Mouse (Mus musculus): ENCODE measurements around the gene 4930507D05Rik. TPM values are rescaled to one million over a fixed set of nuclear protein-coding genes. Genes with fewer than 3 reads are reported as not detected.
"Not testable (repeated sequence)": the region's sequence is repeated elsewhere in the genome, so short reads cannot be mapped to it uniquely, and the experiment has no call there.

The 4930507D05Rik gene
- polyA plus RNA-seq, 1 experiment from 2014 or later, result 0.20 TPM

DNA sequence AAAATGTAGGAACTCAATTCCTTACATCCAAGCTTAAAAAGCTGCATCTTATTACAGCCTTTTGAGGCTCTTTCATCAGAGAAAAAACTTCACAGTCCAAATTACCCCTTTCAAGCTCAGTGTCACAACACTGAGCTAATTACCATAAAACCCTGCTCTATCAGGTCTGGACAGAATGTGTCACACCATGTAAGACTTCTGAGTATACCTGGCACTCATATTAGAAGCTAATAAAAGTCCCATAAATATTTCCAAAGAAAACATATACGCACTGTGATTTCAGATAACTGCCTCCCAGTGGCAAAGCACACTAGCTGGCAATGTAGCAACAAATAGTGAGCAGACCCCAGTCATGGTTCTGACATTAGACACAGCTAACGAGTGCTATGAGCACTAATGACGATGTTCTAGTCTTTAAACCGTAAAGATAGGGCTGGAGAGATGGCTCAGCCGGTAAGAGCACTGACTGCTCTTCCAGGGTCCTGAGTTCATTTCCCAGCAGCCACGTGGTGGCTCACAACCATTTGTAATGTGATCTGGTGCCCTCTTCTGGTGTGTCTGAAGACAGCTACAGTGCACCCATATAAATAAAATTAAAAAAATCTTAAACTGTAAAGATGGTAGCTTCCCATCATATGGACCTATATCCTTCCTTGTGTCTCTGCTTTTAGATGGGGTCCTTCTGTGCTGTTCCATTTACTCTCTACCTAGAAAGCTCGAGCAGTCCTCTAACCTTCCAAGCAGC is 32.0 kb downstream of the 4930507D05Rik start:
- Histone ChIP-seq H3K4me2 (no peak overlapping the region), H3K9ac (no peak overlapping the region), H3K27ac (replicated peaks) (no peak overlapping the region), H3K4me3 (replicated peaks) (no peak overlapping the region), H3K36me3 (replicated peaks) (peaks cover 13% of the 10 kb centered on the region; the same call in 1 of the 2 replicates), H3K4me1 (replicated peaks) (peaks cover 37% of the 10 kb centered on the region), H3K9me3 (replicated peaks) (no peaks in the 10 kb centered on the region), H3K27me3 (no peaks in the 10 kb centered on the region)
- ATAC-seq (ENCODE audit: insufficient read depth), result no peak
- WGBS (ENCODE audit: insufficient replicate concordance), result 61% methylated on average over 7 of the region's 7 CpGs

DNA sequence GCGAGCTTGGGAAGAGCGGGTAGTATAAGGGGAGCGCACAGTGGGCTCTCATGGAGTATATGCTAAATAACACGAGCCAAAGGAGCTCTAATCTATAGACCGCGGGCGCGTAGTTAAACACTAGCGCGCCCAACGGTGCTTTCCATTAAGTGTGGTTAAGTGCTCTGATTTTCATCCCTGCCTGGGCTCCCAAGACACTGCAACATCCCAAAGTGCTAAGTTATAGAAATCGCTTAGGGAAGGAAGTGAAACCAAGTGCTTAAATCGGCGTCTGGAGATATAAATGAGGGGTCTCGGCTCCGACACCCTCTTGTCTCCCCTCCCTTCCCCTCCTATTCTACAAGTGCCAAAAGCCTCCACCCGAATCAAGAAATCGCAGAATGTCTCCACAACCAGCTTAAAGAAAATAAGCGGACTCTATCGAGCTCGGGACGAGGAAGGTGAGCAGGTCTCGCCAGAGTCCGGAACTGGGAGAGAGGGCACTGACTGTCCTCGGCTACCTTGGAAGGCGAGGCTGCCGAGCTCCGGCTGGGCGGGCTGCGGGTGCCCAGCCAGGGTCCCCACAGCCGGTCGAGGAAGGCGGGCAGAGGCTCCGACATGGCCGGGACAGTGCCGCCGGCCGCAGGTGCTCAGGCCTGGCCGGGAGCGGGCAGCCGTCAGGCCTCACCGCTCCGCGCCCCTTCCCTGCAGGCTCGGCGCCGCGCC is 36.7 kb downstream of the 4930507D05Rik start:
- peak overlapping the region; percentile 91 for H3K27ac ChIP-seq (replicated peaks)
- no peaks in the 10 kb centered on the region for H3K27me3 ChIP-seq
- peak overlapping the region; percentile 86 for H3K4me2 ChIP-seq
- WGBS (ENCODE audit: insufficient replicate concordance), result under 1% methylated on average over 48 of the region's 48 CpGs
- no peaks in the 10 kb centered on the region for H3K9me3 ChIP-seq (replicated peaks)
- H3K9ac ChIP-seq, result peak overlapping the region; percentile 94
- H3K4me1 ChIP-seq (replicated peaks), result peaks cover 53% of the 10 kb centered on the region
- ATAC-seq (ENCODE audit: insufficient read depth), result peak; percentile 63
- H3K4me3 ChIP-seq (replicated peaks), result peak overlapping the region; percentile 85
- H3K36me3 ChIP-seq (replicated peaks), result no peaks in the 10 kb centered on the region

DNA sequence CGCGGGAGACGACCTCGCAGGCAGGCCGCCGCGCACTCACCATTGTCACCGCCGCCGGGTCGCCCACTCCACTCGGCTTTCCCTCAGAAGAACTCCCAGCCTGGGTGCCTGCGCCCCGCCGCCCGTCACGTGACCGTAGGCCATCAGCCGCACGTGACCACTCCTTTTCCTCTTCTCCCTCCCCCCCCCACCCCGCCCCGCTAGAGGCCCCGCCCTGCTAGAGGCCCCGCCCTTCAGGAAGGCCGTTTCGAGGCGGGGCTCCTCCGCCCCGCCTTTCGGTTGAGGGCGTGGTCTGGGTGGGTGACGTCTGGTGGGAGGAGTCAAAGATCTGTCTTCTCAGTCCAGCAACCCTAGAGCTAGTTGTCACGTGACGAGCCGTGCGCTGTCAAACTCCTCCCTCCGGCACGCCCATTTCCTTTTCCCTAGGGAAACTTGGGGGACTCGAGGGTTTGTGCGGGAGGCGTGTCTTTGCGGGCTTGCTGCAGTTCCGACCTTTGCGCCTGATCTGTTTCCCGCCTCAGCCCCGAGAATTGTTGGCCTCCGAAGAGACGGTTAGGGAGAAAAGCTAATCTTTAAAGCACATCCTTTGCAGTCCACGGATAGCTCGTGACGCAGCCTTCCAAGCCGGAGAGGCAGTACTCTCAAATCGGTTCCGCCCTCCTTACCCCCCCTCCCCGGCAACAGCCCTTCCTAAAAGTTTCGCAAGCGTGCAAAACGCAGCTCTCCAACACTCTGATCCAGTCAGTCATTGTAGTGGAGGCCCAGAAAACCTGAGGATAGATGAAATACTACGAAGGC is 37.5 kb downstream of the 4930507D05Rik start, which contains the start of gene Vps26a:
Gene Vps26a (minus strand): TSS at position 188 of the 798 bp plus-strand sequence.
- H3K36me3 ChIP-seq (replicated peaks), result no peaks in the 10 kb centered on the region
- peak; percentile 81 for ATAC-seq (ENCODE audit: insufficient read depth)
- peak within 1 kb of the TSS; percentile 91 for H3K27ac ChIP-seq (replicated peaks)
- under 1% methylated on average over 54 of the region's 59 CpGs for WGBS (ENCODE audit: insufficient replicate concordance)
- H3K4me1 ChIP-seq (replicated peaks), result peaks cover 56% of the 10 kb centered on the region
- H3K9me3 ChIP-seq (replicated peaks), result no peaks in the 10 kb centered on the region
- H3K4me2 ChIP-seq, result peak within 1 kb of the TSS; percentile 86
- H3K27me3 ChIP-seq, result no peaks in the 10 kb centered on the region
- peak within 1 kb of the TSS; percentile 94 for H3K9ac ChIP-seq
- peak within 1 kb of the TSS; percentile 85 for H3K4me3 ChIP-seq (replicated peaks)

DNA sequence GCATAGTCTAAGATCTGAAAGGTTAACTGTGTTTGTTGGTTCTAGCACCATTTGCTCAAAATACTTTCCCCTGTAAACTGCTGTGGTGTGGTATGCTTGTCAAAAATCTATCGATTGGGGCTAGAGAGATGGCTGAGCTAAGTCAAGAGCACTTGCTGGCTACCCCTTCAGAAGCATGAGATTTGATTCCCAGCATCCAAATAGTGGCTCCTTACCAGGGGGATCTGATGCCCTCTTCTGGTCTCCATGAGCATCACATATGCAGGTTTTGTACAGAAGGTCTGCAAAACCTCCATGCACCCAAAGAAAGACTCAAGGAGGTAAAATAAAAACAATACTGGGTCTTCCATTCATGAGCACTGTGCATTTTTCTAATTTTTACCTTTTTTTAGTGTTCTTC is 39.0 kb downstream of the 4930507D05Rik start:
- Histone ChIP-seq H3K9me3 (replicated peaks) (no peaks in the 10 kb centered on the region), H3K4me3 (replicated peaks) (no peak overlapping the region), H3K4me1 (replicated peaks) (peaks cover 53% of the 10 kb centered on the region), H3K4me2 (no peak overlapping the region), H3K27ac (replicated peaks) (no peak overlapping the region), H3K36me3 (replicated peaks) (no peaks in the 10 kb centered on the region), H3K9ac (no peak overlapping the region), H3K27me3 (no peaks in the 10 kb centered on the region)
- ATAC-seq (ENCODE audit: insufficient read depth), result no peak
- 19% methylated on average over 1 of the region's 1 CpGs for WGBS (ENCODE audit: insufficient replicate concordance)

DNA sequence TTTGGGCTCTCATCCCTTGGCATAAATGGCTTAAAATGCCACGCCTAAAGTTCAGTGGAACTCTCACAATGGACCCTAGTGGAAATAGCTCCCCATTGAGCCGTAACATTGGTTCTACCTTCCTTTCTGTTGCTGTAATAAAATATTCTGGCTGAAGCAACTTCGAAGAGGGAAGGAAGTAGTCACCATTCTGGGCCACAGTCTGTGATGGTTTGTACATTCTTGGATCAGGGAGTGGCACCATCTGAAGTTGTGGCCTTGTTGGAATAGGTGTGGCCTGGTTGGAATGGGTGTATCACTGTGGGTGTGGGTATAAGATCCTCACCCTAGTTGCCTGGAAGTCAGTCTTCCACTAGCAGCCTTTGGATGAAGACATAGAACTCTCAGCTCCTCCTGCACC is 42.4 kb downstream of the 4930507D05Rik start:
- ATAC-seq (ENCODE audit: insufficient read depth); H3K4me3 ChIP-seq (replicated peaks); H3K9ac ChIP-seq; H3K9me3 ChIP-seq (replicated peaks); H3K36me3 ChIP-seq (replicated peaks); H3K27me3 ChIP-seq; H3K27ac ChIP-seq (replicated peaks); H3K4me2 ChIP-seq: not testable (repeated sequence)
- WGBS (ENCODE audit: insufficient replicate concordance), result 70% methylated on average over 3 of the region's 3 CpGs
- H3K4me1 ChIP-seq (replicated peaks), result peaks cover 29% of the 10 kb centered on the region

DNA sequence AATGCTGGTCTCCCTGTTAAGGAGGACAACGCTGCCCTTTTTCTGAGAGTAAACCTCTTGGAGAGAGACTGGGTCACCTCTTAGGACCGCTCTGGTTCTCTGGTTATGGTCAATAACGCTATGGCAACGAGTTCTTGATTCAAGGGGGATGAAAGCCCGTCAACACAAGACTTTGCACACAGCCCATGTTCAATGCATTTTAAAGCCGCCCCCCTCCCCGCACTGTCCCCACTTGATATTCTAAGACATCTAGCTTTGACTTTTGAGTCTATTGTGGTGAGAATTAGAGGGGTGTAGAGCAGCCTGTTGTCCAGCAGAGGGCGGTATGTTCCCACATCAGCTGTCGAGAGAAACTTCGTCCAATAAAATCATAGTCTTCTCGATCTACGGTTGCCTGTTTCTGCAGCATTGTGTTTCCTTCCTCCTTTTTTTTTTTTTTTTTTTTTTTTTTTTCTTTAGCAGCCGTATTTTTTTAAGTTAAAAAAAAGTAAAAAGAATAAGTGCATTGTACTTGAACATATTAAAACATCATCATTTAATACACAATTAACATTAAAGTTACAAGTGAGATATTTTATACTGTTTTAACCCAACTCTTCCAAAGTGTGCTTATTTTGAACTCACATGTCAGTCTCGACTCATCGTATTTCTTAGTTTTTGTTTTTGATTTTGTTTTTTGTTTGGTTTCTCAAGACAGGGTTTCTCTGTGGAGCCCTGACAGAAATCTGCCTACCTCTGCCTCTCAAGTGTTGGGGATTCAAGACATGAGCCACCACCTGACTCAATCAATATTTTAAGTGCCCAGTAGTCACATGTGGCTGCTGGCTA is 51.0 kb downstream of the 4930507D05Rik start:
- H3K27ac ChIP-seq (replicated peaks), result peak overlapping the region; percentile 35; the same call in 1 of the 2 replicates
- no peaks in the 10 kb centered on the region for H3K36me3 ChIP-seq (replicated peaks)
- peaks cover 50% of the 10 kb centered on the region for H3K4me1 ChIP-seq (replicated peaks)
- H3K27me3 ChIP-seq, result no peaks in the 10 kb centered on the region
- ATAC-seq (ENCODE audit: insufficient read depth), result no peak
- H3K4me3 ChIP-seq (replicated peaks), result no peak overlapping the region
- peak overlapping the region; percentile 29 for H3K4me2 ChIP-seq
- 22% methylated on average over 15 of the region's 15 CpGs for WGBS (ENCODE audit: insufficient replicate concordance)
- no peak overlapping the region for H3K9ac ChIP-seq
- no peaks in the 10 kb centered on the region for H3K9me3 ChIP-seq (replicated peaks)

Other genes with a start within 250 kb of the 4930507D05Rik start
- gene Tspan15, start 218.2 kb upstream of the 4930507D05Rik start, polyA plus RNA-seq (2015; fragmentation: Nextera tagmentation; extraction: Ambion mirVana), result 12.7 and 14.9 TPM in 2 replicates
- gene Tacr2, start 197.1 kb upstream of the 4930507D05Rik start, polyA plus RNA-seq (2015; fragmentation: Nextera tagmentation; extraction: Ambion mirVana), result not detected in 2 replicates
- 85.1 and 99.9 TPM in 2 replicates for gene Hk1, start 69.6 kb upstream of the 4930507D05Rik start, polyA plus RNA-seq (2015; fragmentation: Nextera tagmentation; extraction: Ambion mirVana)
- 6.8 and 9.8 TPM in 2 replicates for gene Hkdc1, start 27.0 kb upstream of the 4930507D05Rik start, polyA plus RNA-seq (2015; fragmentation: Nextera tagmentation; extraction: Ambion mirVana)
- gene Supv3l1, start 249 bp downstream of the 4930507D05Rik start, polyA plus RNA-seq (2015; fragmentation: Nextera tagmentation; extraction: Ambion mirVana), result 12.6 and 14.3 TPM in 2 replicates
- gene Vps26a, start 37.3 kb downstream of the 4930507D05Rik start, polyA plus RNA-seq (2015; fragmentation: Nextera tagmentation; extraction: Ambion mirVana), result 39.5 and 42.9 TPM in 2 replicates
- gene Srgn, start 78.0 kb downstream of the 4930507D05Rik start, polyA plus RNA-seq (2015; fragmentation: Nextera tagmentation; extraction: Ambion mirVana), result 57.9 and 79.6 TPM in 2 replicates
- gene Kif1bp, start 129.0 kb downstream of the 4930507D05Rik start, polyA plus RNA-seq (2015; fragmentation: Nextera tagmentation; extraction: Ambion mirVana), result 11.1 and 11.3 TPM in 2 replicates
- 10.7 and 11.8 TPM in 2 replicates for gene Ddx21, start 152.8 kb downstream of the 4930507D05Rik start, polyA plus RNA-seq (2015; fragmentation: Nextera tagmentation; extraction: Ambion mirVana)
- 35.2 and 35.9 TPM in 2 replicates for gene Ddx50, start 201.7 kb downstream of the 4930507D05Rik start, polyA plus RNA-seq (2015; fragmentation: Nextera tagmentation; extraction: Ambion mirVana)

All from liver, embryonic 15.5 days (tissue).